Mouse (Mus musculus): ENCODE measurements at regions not wholly inside any gene's neighbourhood (a gene's known extent, or its start where the extent isn't known, plus 50 kb on each side); places are given as distances from the start of the nearest gene placed in this dataset.

DNA sequence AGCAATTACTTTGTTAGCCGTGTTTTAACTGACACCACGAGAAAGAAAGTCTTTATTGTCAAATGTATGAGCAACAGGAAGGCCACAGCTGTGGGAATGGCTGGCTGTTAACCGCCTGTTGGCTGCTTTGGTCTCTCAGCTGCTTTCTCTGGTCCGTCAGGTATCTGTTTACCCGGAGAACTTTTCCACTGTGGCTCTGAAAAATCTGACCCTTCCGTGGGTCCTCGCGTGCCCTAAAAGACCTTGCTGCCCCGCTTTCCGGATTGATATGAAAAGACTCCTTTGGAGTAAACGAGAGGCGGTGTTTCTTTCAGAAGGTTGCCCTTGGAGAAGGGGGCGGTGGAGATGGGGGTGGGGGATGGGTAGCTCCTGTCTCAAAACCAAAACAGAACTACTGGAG lies 75.9 kb downstream of the Sox14 start:
- DNase-seq, result no peak

DNA sequence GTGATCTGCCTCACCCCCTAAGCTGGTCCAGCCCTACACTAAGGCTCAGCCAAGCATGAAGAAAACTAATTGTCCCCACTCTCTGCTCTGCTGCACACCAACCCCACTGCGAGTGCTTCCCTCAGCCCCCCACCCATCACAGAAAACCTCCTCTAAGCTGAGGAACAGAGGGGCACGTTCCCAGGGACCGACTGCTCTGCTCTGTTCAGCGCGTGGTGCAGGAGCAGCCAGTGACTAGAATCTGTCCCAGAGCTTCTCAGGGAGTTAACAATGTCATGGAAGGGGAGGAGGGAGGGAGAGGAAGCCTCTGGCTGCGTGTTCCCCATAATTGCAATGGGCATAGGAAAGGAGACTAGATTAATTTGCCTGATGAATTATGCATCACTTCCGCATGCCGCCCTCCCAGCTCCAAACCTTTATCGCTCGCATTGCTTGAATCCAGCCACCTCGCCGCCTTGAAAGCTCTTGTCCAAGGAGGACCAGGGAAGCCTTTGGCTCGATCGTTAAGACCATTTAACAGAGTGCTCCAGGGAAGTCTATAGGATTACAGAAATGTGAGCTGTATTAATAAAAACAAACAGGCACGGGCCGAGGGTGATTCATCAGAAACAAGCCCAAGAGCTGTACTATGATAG lies 76.5 kb downstream of the Sox14 start:
- no peak for DNase-seq

DNA sequence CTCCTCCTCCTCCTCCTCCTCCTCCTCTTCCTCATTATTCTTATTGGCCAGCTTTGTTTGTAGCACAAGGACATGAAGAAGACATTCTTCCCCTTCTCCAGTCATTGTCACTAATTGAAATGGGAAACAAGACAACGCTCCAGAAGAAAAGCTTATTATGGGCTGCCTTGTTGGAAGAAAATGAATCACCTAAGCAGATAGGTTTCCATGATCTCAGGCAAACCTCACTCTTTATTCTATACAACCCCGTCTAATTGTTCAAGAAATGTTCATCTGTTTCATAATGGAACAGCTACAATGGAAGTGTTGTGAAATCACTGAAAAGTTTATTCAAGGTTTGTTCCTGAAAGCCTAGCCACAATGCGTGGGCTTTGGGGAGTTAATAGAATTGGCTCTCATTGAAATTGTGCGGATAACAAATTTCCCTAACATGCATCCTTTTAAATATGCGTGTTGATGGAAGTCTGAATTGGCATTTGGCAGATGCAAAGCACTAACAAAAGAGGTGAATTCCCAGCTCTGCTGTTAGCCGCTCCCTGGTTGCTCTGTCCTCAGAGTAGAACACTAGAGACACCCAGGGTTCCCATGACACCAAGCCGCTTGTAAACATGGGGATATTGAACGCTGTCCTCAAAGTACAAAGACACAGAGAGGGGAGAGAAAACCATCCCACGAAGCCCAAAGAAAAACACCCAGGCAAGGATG lies 78.8 kb downstream of the Sox14 start:
- no peak for DNase-seq

DNA sequence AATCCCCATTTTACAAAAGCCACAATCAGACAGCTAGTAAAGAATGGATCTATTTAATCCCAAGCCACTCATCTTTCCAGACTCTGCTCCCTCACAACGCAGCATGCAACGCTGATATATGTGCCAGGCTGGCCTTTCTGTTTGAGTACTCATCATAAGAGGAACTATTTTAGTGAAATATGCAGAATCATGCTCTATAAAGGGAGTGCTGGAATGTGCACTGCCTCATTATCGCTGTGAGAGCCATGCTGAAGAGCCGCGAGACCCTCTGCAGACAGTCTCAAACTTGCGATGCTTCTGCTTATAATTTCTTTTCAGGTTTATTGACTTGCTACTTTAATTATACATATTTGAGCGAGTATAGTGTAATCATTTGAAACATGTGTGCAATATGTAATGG lies 75.6 kb upstream of the Cldn18 start:
- no peak for DNase-seq

DNA sequence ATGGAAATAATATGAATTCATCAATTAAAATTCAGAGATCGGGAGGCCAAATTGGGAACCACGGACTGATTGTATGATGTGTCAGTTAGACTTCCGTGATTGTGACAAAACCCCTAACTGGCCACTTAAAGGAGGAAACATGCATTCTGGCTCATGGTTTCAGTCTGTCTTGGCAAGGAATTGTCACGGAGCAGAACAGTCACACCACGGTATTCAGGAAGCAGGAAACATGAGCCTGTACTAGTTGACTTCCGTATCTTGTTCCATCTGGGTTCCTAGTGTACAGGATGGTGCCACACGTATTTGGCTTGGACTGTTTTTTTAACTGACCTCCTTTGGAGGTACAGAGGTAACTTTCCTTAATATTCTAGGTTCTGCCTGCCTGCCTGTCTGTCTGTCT lies 69.8 kb upstream of the Cldn18 start:
- no peak for DNase-seq

DNA sequence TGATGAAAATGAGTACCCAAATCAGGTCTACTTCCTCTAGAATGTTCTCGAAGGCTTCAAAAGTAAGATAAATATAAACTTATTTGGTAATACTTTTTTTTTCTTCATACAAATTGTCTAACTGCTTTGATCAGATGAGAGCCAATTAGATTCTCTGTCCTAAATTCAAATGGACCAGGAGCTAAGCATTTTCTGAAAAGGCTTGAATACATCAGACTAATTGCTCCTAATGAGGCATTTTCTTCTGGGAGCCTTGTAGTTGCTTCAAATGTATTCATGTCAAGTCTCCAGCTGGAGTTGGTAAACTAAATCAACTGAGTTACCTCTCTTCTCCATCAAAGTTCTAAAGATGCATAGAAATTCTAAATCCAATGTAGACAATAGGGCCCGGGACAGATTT lies 66.1 kb upstream of the Cldn18 start:
- DNase-seq, result no peak

DNA sequence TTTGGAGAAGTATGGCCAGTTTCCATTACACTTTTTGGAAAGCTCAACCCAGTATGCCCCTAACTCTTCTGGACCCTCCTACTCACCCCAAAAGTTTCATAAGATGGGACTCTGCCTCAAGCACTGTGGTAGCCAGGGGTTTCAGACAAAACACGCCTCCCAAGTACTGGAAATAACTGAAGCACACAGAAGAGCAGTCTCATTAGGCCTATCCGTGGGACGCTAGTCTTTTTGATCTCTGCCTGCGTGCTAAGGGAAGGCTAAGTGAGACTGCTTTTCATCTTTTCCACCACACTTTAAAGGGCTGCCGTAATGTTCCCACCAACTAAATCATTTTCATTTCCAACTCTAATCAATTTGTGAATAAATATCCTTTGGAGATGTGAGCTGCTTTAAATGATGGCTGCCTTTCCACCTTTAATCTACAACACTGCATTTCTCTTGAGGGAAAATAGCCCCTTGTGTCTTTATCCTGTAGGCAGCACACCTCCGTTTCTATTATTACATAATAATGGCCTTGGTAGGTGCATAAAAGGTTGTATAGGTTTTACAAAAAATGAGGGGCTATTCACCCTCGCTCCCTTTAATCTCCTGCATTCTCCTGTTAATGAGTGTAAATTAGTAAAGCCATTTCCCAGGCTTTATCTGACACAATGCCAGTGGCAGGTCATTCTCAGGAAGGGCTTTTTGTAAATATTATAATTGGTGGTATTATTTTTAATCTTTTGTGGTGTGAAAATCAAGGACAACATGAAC lies 65.5 kb upstream of the Cldn18 start:
- no peak for DNase-seq

DNA sequence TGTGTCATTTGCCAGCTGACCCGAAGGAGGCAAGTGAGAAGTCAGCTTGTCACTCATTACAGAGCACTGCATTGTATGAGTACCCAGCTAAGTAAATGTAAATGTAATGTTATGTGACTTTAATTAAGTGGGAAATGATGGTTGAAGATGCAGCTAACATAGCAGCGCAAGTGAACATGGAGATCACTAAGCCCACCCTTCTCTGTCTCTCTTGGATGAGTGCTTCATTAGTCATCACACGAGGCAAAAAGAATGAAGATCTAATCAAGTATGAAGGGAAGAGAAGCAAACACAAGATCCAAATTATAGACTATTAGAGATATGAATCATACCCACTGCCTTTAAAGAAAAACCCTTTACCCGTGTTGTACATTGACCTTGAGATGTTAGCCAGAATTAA lies 61.8 kb upstream of the Cldn18 start:
- no peak for DNase-seq

DNA sequence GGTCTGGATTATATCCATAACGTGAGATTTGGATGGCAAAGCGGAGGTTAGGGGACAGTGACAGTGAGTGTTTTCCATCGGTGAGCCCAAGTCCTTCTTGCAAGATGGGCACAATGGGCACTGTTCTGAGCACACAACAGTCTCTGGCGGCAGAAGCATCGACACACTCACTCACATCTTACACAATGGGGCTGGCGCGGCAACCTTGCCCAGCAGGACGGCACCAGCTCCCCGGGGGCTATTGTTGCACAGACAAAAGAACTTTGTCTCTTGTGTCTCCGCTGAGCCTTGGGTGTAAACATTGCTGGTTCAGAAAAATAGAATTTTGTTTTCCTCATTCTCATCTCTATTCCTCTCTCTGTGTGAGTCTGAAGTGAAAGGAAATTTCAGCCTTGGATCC lies 53.6 kb upstream of the Cldn18 start:
- DNase-seq, result peak; percentile 1 to 11
